Mouse (Mus musculus) heart, embryonic 10.5 days (tissue): ENCODE data around the gene Cwc25. TPM values are rescaled to one million over a fixed set of nuclear protein-coding genes. Genes with fewer than 3 reads are reported as not detected.

Source experiments
- DNase-seq: peaks from one replicate; pipeline ENCODE4 v3.0.0-alpha.2; 2017; ENCODE audit warnings: low spot score
- H3K27ac ChIP-seq: fragments of 300-500 bp; sonication (generic); 2 replicates; pipeline ENCODE4 v1.5.1; 2016; ENCODE audit warnings: mild to moderate bottlenecking
- H3K27me3 ChIP-seq: fragments of 300-500 bp; sonication (generic); 2 replicates; pipeline ENCODE4 v1.6.1; 2016; ENCODE audit warnings: mild to moderate bottlenecking; ENCODE audit not compliant: poor library complexity, insufficient read depth, severe bottlenecking
- H3K36me3 ChIP-seq: fragments of 300-500 bp; sonication (generic); 2 replicates; pipeline ENCODE4 v1.6.1; 2016; ENCODE audit warnings: mild to moderate bottlenecking, moderate library complexity
- H3K4me1 ChIP-seq: fragments of 300-500 bp; sonication (generic); 2 replicates; pipeline ENCODE4 v1.6.1; 2016; ENCODE audit warnings: mild to moderate bottlenecking
- H3K4me3 ChIP-seq: fragments of 300-500 bp; sonication (generic); 2 replicates; pipeline ENCODE4 v1.5.1; 2016; ENCODE audit warnings: mild to moderate bottlenecking, moderate library complexity
- H3K9me3 ChIP-seq: fragments of 300-500 bp; sonication (generic); 2 replicates; pipeline ENCODE4 v1.6.1; 2016; ENCODE audit warnings: mild to moderate bottlenecking, moderate library complexity
- WGBS: fragments of 180-500 bp; shearing (Covaris S2); methylation state at CpG from one replicate; pipeline ENCODE4 v1.1.7; 2016; 5-methylcytosine and 5-hydroxymethylcytosine counted together
- polyA plus RNA-seq: library from polyadenylated mRNA; unstranded; fragments of >200 nt; fragmentation: Nextera tagmentation; extraction: Ambion mirVana; gene quantifications from 2 replicates; pipeline ENCODE4 v1.2.1, GENCODE M21; 2016

Gene Cwc25
- polyA plus RNA-seq, 1 experiment from 2014 or later, result 17.0 TPM

GRCm38 (mm10) chr11:97778918-97779317 lies 12.6 kb upstream of the Cwc25 start:
- WGBS, result 93% methylated on average over 1 of the region's 1 CpGs
- Histone ChIP-seq H3K27me3 (no peaks in the 10 kb centered on the region), H3K9me3 (no peaks in the 10 kb centered on the region), H3K27ac (no peak overlapping the region), H3K4me3 (no peak overlapping the region), H3K36me3 (peaks cover 61% of the 10 kb centered on the region), H3K4me1 (peaks cover 13% of the 10 kb centered on the region)
- no peak for DNase-seq

DNA sequence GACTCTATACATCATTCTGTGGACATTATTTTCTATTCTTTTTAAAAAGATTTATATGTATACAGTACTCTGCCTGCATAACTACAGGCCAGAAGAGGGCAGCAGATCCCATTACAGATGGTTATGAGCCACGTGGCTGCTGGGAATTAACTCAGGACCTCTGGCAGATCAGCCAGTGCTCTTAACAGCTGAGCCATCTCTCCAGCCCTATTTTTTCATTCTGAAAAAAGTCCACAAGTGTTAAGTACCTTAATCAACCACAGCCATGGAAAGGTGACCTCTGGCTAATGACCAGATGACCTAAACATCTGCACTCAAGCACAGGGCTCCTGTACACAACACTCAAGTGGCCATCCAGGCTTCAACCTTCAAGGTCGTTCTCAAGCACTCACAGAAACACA lies 10.8 kb upstream of the Cwc25 start:
- H3K4me3 ChIP-seq, result no peak overlapping the region
- 41% methylated on average over 2 of the region's 2 CpGs for WGBS
- H3K27ac ChIP-seq, result no peak overlapping the region
- H3K4me1 ChIP-seq, result peaks cover 13% of the 10 kb centered on the region
- H3K36me3 ChIP-seq, result peaks cover 61% of the 10 kb centered on the region
- H3K27me3 ChIP-seq, result no peaks in the 10 kb centered on the region
- DNase-seq, result no peak
- H3K9me3 ChIP-seq, result no peaks in the 10 kb centered on the region

DNA sequence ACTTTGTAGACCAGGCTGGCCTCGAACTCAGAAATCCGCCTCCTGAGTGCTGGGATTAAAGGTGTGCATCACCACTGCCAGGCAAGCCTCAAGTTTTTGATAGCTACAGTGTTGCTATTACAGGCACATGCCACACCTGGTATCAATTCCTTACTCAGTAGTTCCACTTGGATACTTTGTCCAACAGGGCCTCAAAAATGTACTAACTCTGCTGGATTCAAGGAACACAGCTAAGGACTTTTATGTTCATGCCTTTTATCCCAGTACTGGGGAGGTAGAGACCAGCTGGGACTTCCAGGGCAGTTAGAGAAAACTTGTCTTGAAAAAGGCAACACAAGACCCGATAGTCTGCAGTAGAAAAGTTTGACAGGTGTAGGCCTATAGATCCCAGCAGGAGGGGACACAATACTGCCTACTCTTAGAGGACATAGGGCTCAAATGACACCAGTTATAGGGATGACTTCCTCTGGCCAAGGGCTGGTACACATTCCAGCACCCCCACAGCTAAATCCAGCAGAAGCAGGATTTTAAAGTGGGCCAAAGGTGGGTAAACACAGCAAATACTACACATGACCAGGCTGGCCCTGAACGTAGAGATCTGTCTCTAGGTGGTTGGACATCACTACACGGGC lies 10.3 kb upstream of the Cwc25 start:
- WGBS, result 60% methylated on average over 5 of the region's 5 CpGs
- Histone ChIP-seq H3K4me1 (peaks cover 13% of the 10 kb centered on the region), H3K27ac (no peak overlapping the region), H3K9me3 (no peaks in the 10 kb centered on the region), H3K4me3 (no peak overlapping the region), H3K27me3 (no peaks in the 10 kb centered on the region), H3K36me3 (peaks cover 61% of the 10 kb centered on the region)
- DNase-seq, result no peak

DNA sequence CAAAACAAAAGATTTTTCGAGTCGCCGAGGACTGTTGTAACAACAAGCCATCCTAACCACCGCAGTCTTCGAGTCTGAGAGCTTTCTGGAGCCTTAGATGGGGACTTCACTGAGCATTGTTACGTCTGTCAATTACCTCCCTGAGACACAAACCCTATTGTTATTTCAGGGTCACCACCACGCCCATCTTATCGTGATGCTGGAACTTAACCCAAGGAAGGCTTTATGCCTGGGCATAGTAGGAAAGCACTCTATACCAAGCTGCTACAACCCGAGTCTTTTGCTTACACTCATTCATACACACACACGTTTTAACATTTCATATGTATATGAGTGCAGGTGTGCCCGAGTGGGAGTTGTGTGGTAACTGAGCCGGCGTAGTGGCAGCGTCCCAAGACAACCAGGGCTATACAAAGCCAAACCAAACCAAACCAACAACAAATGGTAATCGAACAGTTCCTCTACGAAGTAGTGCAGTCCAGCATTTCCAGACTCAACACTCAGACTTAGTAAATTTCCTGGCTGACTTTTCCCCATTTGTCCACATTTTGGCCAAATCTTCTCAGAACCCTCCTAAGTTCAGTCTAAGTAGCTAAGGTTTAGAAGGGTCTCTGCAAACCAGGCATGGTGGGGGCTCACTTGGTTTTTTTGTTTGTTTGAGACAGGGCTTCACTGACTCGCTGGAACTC lies 9.6 kb upstream of the Cwc25 start, which contains the start of gene 1700001P01Rik:
TSS of gene 1700001P01Rik (minus strand) at position 111 of the 689 bp plus-strand sequence.
- H3K27me3 ChIP-seq, result no peaks in the 10 kb centered on the region
- no peak for DNase-seq
- no peaks in the 10 kb centered on the region for H3K9me3 ChIP-seq
- H3K27ac ChIP-seq, result no peak within 1 kb of the TSS
- H3K4me3 ChIP-seq, result no peak within 1 kb of the TSS
- H3K4me1 ChIP-seq, result peaks cover 12% of the 10 kb centered on the region
- H3K36me3 ChIP-seq, result peaks cover 57% of the 10 kb centered on the region
- 49% methylated on average over 17 of the region's 17 CpGs for WGBS

GRCm38 (mm10) chr11:97775186-97775585 lies 8.8 kb upstream of the Cwc25 start:
- DNase-seq, result no peak
- no peak overlapping the region for H3K27ac ChIP-seq
- no peaks in the 10 kb centered on the region for H3K27me3 ChIP-seq
- peaks cover 4% of the 10 kb centered on the region for H3K4me1 ChIP-seq
- no peaks in the 10 kb centered on the region for H3K9me3 ChIP-seq
- peaks cover 49% of the 10 kb centered on the region for H3K36me3 ChIP-seq
- H3K4me3 ChIP-seq, result no peak overlapping the region
- 73% methylated on average over 13 of the region's 13 CpGs for WGBS

GRCm38 (mm10) chr11:97771410-97771809 lies 5.1 kb upstream of the Cwc25 start:
- Histone ChIP-seq H3K4me1 (no peaks in the 10 kb centered on the region), H3K9me3 (no peaks in the 10 kb centered on the region), H3K36me3 (peaks cover 13% of the 10 kb centered on the region), H3K4me3 (no peak overlapping the region), H3K27ac (no peak overlapping the region), H3K27me3 (no peaks in the 10 kb centered on the region)
- DNase-seq, result no peak
- 79% methylated on average over 14 of the region's 14 CpGs for WGBS

DNA sequence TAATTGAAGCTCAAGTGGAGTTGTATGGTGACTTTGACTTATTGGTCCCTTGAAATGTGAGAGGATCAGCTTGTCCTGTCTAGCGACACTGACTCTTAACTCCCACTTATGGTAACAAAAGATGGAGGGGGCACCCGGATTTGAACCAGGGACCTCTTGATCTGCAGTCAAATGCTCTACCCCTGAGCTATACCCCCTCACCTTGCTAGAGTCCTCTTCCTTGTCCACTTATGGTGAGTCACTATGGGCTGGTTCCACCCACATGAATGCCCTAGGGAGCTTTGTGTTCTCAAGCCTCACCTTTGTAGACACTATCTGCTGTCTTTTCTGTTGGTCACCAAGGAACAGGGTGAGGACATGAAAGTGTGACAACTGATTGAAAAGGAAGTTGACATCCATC lies 3.3 kb upstream of the Cwc25 start:
- WGBS, result 32% methylated on average over 2 of the region's 2 CpGs
- Histone ChIP-seq H3K27me3 (no peaks in the 10 kb centered on the region), H3K4me1 (peaks cover 12% of the 10 kb centered on the region), H3K36me3 (no peaks in the 10 kb centered on the region), H3K9me3 (no peaks in the 10 kb centered on the region), H3K27ac (no peak overlapping the region), H3K4me3 (no peak overlapping the region)
- no peak for DNase-seq

DNA sequence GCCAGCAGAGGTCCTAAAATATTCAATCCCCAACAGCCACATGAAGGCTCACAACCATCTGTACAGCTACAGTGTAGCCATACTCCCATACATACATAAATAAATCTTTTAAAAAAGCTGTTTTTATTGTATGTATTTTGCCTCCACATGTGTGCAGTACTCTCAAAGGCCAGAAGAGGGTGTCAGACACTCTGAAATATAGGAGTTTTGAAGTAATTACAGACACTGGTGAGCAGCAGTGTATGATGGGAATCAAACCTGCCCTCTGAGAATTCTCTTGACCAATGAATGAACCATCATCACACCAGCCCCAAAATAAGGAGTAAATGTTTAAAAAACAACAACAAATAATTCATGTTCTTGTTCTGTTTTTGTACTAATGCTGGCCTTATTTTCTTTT lies 4.7 kb downstream of the Cwc25 start:
- H3K4me1 ChIP-seq, result peaks cover 12% of the 10 kb centered on the region
- no peaks in the 10 kb centered on the region for H3K9me3 ChIP-seq
- H3K36me3 ChIP-seq, result peaks cover 73% of the 10 kb centered on the region
- DNase-seq, result no peak
- no peak overlapping the region for H3K4me3 ChIP-seq
- no peaks in the 10 kb centered on the region for H3K27me3 ChIP-seq
- H3K27ac ChIP-seq, result no peak overlapping the region

GRCm38 (mm10) chr11:97758942-97759341 lies 7.4 kb downstream of the Cwc25 start:
- H3K9me3 ChIP-seq, result no peaks in the 10 kb centered on the region
- no peak for DNase-seq
- H3K27me3 ChIP-seq, result no peaks in the 10 kb centered on the region
- 73% methylated on average over 6 of the region's 6 CpGs for WGBS
- H3K27ac ChIP-seq, result no peak overlapping the region
- H3K4me1 ChIP-seq, result no peaks in the 10 kb centered on the region
- peaks cover 87% of the 10 kb centered on the region for H3K36me3 ChIP-seq
- no peak overlapping the region for H3K4me3 ChIP-seq

DNA sequence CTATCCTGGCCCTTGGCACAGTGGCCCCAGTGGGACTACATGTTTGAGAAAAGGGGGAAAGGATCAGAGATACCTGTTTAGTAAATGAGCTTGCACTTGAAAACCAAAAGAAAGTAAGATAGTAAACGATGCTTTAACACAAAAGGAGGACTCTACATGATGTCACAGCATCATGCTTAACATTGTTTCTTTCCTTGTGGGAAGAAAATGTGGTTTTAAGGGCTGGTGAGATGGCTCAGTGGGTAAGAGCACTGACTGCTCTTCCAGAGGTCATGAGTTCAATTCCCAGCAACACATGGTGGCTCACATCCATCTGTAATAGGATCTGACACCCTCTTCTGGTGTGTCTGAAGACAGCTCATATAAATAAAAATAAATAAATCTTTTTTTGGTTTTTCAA lies 8.2 kb downstream of the Cwc25 start:
- DNase-seq, result no peak
- H3K36me3 ChIP-seq, result peaks cover 88% of the 10 kb centered on the region
- no peak overlapping the region for H3K27ac ChIP-seq
- 87% methylated on average over 1 of the region's 1 CpGs for WGBS
- H3K9me3 ChIP-seq, result no peaks in the 10 kb centered on the region
- H3K4me1 ChIP-seq, result no peaks in the 10 kb centered on the region
- no peak overlapping the region for H3K4me3 ChIP-seq
- H3K27me3 ChIP-seq, result no peaks in the 10 kb centered on the region

- Histone ChIP-seq H3K4me3 (no peak overlapping the region), H3K9me3 (no peaks in the 10 kb centered on the region), H3K36me3 (peaks cover 90% of the 10 kb centered on the region), H3K27me3 (no peaks in the 10 kb centered on the region), H3K4me1 (no peaks in the 10 kb centered on the region), H3K27ac (no peak overlapping the region)
- WGBS, result 92% methylated on average over 8 of the region's 8 CpGs
- DNase-seq, result no peak
These were observed 13.1 kb downstream of the Cwc25 start for GRCm38 (mm10) chr11:97753277-97753676.

- WGBS, result 88% methylated on average over 5 of the region's 5 CpGs
- DNase-seq, result no peak
- Histone ChIP-seq H3K27ac (no peak overlapping the region), H3K27me3 (no peaks in the 10 kb centered on the region), H3K9me3 (no peaks in the 10 kb centered on the region), H3K36me3 (peaks cover 70% of the 10 kb centered on the region), H3K4me3 (no peak overlapping the region), H3K4me1 (peaks cover 8% of the 10 kb centered on the region)
These were observed 17.9 kb downstream of the Cwc25 start for GRCm38 (mm10) chr11:97748496-97748895.

DNA sequence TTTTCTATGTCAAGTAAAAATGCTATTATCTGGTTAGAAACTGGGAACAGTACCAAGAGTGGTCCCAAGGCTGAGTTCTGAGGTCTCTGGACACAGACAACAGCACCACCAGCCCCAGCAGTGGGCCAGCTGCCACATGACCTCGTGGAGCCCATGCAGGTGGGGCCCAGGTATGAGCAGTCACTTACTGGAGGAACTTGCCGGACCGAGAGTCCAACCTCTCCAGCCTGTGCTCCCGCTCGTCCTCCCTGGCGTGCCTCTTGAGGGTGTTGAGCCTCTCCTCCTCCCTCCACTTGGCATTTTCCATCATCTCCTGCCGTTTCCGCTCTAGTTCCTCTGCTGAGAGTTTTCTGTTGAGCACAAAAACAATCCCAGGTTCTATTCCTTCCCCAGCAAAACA lies 18.6 kb downstream of the Cwc25 start:
- Histone ChIP-seq H3K9me3 (no peaks in the 10 kb centered on the region), H3K4me3 (no peak overlapping the region), H3K4me1 (peaks cover 15% of the 10 kb centered on the region), H3K36me3 (peaks cover 63% of the 10 kb centered on the region), H3K27me3 (no peaks in the 10 kb centered on the region), H3K27ac (no peak overlapping the region)
- no peak for DNase-seq
- 87% methylated on average over 8 of the region's 8 CpGs for WGBS
